Mouse (Mus musculus) CH12.LX (cell line): Measurements from ENCODE around the gene Actn4.

Source experiments
- CHD2 ChIP-seq: IDR thresholded peaks from 2 replicates; pipeline ENCODE4 v1.6.1; 2011; ENCODE audit warnings: low read length, improper control_type of control experiment
- CTCF ChIP-seq, 2 experiments: IDR thresholded peaks in 1 of 2; conservative IDR thresholded peaks in 1 of 2; 2 replicates each; pipeline ENCODE4 v1.5.1; 2011 to 2012; ENCODE audit warnings: low read depth in 2 of 2, low read length in 2 of 2, improper control_type of control experiment in 1 of 2, inconsistent platforms in 1 of 2, mild to moderate bottlenecking in 1 of 2, moderate library complexity in 1 of 2
- ELF1 ChIP-seq: IDR thresholded peaks from 2 replicates; pipeline ENCODE4 v1.6.1; 2014; ENCODE audit warnings: low read depth, mild to moderate bottlenecking, inconsistent platforms, low read length, improper control_type of control experiment
- GABPA ChIP-seq: IDR thresholded peaks from 2 replicates; pipeline ENCODE4 v1.6.1; 2012; ENCODE audit warnings: low read depth, low read length, improper control_type of control experiment, inconsistent platforms; ENCODE audit not compliant: insufficient replicate concordance
- HCFC1 ChIP-seq: IDR thresholded peaks from 2 replicates; pipeline ENCODE4 v1.6.1; 2012; ENCODE audit warnings: low read depth, mild to moderate bottlenecking, inconsistent platforms, low read length, improper control_type of control experiment
- IRF4 ChIP-seq: IDR thresholded peaks from 2 replicates; pipeline ENCODE4 v1.6.1; 2014; ENCODE audit warnings: low read depth, mild to moderate bottlenecking, inconsistent platforms, low read length, improper control_type of control experiment
- MAX ChIP-seq: IDR thresholded peaks from 2 replicates; pipeline ENCODE4 v1.6.1; 2011; ENCODE audit warnings: low read length, improper control_type of control experiment
- NRF1 ChIP-seq: IDR thresholded peaks from 2 replicates; pipeline ENCODE4 v1.6.1; 2014; ENCODE audit warnings: low read depth, mild to moderate bottlenecking, inconsistent platforms, low read length, improper control_type of control experiment, moderate library complexity
- POLR2A ChIP-seq: IDR thresholded peaks from 2 replicates; pipeline ENCODE4 v1.6.1; 2011; ENCODE audit warnings: low read depth, mild to moderate bottlenecking, improper control_type of control experiment, low read length
- POLR2AphosphoS2 ChIP-seq: IDR thresholded peaks from 2 replicates; pipeline ENCODE4 v1.6.1; 2011; ENCODE audit warnings: low read depth, low read length, improper control_type of control experiment
- RCOR1 ChIP-seq: conservative IDR thresholded peaks from 2 replicates; pipeline ENCODE4 v1.6.1; 2012; ENCODE audit warnings: low read depth, mild to moderate bottlenecking, inconsistent platforms, low read length, improper control_type of control experiment
- USF2 ChIP-seq: conservative IDR thresholded peaks from 2 replicates; pipeline ENCODE4 v1.6.1; 2011; ENCODE audit warnings: low read depth, low read length, improper control_type of control experiment

- TF ChIP-seq CTCF (conservative IDR thresholded peaks at IDR 0.05 in 1 of 2, IDR thresholded peaks at IDR 0.05 in 1 of 2; ENCODE audit: low read depth in 2 of 2, low read length in 2 of 2) (no peak), GABPA (no peak), ELF1 (no peak), RCOR1 (no peak), IRF4 (no peak), USF2 (no peak), POLR2A (no peak), POLR2AphosphoS2 (no peak), MAX (no peak), CHD2 (no peak), NRF1 (no peak), HCFC1 (no peak)
Measured at GRCm38 (mm10) chr7:28907195-28907594, 54.9 kb downstream of the Actn4 start.
